Mouse (Mus musculus) megakaryocyte progenitor cell, adult 5-6 weeks (primary cell): Measurements from ENCODE around the gene Pipox. TPM values are rescaled to one million over a fixed set of nuclear protein-coding genes. Genes with fewer than 3 reads are reported as not detected.
A peak's percentile ranks its signal among the peaks of the same experiment; 100 is the strongest.

ENCODE experiments used
- ATAC-seq: replicated peaks from 2 replicates; pipeline ENCODE4 v1.8.0; 2016; ENCODE audit warnings: mild to moderate bottlenecking, moderate TSS enrichment, inconsistent platforms; ENCODE audit not compliant: poor library complexity
- total RNA-seq, 2 experiments: library from RNA; stranded (forward) in 1 of 2; stranded (reverse) in 1 of 2; fragments of 157-497, 149-512 nt in 1 of 2; fragments of 200-1000 nt in 1 of 2; gene quantifications; 2 replicates each; pipeline versions ENCODE4 v1.2.3 to v1.2.4; 2015 to 2017

The Pipox gene
- total RNA-seq, 2 experiments from 2014 or later: 0.17 TPM; not detected in 1

DNA sequence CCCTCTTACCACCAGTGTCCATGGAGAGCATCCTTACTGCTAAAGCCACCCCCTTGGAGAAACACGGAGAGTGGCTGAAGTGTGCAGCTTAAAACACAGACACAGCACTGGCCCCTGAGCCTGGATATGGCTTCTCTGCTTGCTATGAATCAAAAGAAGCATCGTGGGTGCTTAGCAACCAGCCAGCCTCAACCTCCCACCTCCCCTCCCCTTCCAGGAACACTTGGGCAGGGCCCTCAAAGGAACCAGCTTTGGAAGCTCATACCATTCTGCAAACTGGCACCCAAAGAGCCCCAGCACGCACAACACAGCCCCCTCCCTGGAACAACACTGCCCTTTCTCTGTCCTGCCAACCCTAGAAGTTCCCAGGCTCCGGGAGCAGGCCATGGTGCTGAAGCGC, 15.5 kb upstream of the Pipox start:
- no peak for ATAC-seq

DNA sequence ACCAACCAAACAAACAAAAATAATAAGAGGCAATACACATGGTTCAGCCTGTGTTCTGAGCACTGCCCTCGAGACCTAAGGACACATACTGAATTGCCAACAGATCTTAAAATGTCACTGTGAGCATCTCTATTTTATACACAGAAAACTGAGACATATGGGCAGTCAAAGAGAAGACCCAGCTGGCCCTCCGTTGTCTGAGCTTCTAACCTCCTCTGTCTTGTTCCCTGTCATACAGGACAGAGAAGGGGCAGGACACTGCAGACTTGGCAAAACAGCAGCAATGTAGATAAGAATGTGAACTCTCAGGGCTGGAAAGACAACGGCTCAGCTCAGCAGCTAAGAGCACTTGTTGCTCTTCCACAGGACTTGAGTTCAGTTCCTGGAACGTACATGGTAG, 14.6 kb upstream of the Pipox start:
- ATAC-seq: no peak

DNA sequence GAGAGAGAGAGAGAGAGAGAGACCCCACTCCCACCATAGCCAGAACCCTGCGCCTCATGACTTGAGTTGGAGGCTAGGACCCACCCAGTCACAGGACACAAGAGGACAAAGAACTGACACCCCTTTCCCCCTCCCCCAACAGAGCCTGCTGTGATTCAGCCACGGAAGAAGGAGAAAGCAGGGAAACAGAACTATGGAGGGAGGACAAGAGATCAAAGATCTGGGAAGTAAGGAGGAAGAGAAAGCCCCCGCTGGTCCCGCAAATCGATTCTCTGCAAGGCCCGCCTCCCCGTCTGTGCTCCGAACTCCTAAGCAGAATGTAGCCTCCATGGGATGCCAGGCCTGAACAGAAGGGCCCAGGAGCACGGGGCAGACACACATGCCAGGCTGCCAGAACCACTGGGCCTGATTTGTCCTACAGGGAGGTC, 12.9 kb upstream of the Pipox start:
- ATAC-seq: no peak

- no peak for ATAC-seq
Measured at GRCm38 (mm10) chr11:77906097-77906687, 12.3 kb upstream of the Pipox start.

- no peak for ATAC-seq
Measured at GRCm38 (mm10) chr11:77904707-77905106, 10.8 kb upstream of the Pipox start.

DNA sequence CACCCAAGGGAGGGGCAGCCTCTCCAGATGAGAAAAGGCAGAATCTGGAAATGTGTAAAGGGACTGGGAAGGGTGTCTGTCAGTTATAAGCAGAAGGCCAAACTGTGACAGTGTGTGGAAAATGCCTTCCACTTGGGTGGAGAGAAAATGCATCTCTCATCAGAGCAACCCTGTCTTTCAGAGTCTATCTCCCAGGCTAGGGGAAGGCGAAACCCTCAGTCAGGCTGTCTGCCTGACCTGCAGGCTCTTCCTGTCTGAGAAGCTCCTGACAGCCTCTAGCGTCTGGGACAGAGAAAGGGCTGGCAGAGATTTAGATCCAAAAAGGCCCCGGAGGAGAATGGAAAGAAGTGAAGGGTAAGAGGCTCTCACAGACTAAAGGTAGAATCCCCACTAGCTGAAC, 9.9 kb upstream of the Pipox start:
- no peak for ATAC-seq

- ATAC-seq: no peak
Measured at GRCm38 (mm10) chr11:77901775-77902355, 8.0 kb upstream of the Pipox start.

GRCm38 (mm10) chr11:77901366-77901765, 7.5 kb upstream of the Pipox start:
- ATAC-seq: no peak

DNA sequence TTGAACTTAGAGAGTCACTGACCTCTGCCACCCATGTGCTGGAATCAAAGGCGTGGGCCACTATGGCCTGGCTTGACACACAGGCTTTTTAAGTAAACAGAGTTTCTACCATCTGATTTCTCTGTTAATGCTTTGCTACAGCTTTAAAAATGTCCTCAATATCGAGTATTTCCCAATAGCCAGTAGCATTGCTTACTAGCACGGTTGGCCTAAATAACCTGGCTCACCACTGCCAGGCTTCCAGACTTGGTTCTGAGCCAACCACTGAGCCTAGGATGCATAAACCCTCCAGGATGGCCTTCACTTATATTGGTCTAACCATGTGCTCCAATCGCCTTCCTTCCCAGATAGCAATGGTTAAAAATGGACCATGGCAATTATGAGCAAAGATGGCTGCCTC, 6.8 kb upstream of the Pipox start:
- ATAC-seq: no peak

DNA sequence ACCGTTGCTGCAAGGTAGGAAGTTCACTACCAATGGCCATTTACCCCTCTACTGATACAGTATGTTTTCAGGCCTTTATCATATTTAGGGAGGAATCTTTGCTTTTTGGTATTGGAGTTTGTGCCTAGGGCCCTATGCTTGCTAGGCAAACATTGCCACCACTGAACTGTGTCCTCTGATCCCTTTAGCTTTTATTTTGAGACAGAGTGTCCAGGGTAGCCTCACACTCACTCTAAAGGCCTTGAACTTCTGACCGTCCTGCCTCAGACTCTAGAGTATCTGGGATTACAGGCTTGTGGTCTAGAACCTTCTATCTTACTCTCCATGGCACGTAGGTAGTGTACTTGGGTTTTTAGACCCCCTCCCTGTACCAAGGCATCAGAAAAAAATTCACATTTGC, 6.3 kb upstream of the Pipox start:
- no peak for ATAC-seq

- ATAC-seq: no peak
Measured at GRCm38 (mm10) chr11:77896820-77897805, 3.2 kb upstream of the Pipox start.

- no peak for ATAC-seq
Measured at GRCm38 (mm10) chr11:77896480-77896819, 2.6 kb upstream of the Pipox start.

DNA sequence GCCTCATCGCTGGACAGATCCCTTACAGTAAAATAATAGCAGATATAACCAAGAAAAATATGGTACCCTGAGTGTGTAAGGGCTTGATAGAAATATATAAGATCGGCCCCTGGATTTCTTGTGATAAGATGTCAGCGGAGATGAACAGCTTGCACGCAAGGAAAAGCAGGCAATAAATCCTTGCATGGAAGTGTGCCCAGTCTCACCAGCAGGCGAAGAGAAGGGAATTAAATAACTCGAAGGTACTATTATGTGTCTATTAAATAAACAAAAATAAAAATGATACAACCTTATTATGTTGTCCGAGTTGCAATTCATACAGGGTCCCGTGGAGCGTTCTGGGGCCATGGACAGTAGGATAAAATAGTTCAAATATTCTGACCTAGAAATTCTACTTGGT, 2.1 kb upstream of the Pipox start:
- ATAC-seq: no peak

GRCm38 (mm10) chr11:77894967-77895366, 1.1 kb upstream of the Pipox start:
- no peak for ATAC-seq

GRCm38 (mm10) chr11:77893283-77893682, 613 bp downstream of the Pipox start:
- ATAC-seq: no peak

DNA sequence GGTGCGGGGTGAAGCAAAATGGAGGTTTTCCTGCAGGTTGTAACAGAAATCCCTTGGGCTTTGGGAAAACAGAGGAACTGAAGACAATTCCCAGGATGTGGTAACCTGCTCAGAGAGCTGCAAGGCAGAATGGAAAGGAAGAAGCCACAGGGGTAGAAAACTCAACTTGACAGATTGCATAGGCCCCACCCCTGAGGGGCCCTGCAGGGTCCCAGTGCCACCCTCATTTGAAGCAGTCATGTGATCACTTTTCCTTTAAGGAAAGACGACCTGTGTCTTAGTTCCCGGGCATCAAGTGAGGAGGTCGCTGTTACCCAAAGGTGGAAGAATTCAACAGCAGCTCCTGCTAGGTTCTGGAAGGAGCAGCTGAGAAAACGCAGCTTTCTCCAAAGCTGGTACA, 1.0 kb downstream of the Pipox start:
- no peak for ATAC-seq

DNA sequence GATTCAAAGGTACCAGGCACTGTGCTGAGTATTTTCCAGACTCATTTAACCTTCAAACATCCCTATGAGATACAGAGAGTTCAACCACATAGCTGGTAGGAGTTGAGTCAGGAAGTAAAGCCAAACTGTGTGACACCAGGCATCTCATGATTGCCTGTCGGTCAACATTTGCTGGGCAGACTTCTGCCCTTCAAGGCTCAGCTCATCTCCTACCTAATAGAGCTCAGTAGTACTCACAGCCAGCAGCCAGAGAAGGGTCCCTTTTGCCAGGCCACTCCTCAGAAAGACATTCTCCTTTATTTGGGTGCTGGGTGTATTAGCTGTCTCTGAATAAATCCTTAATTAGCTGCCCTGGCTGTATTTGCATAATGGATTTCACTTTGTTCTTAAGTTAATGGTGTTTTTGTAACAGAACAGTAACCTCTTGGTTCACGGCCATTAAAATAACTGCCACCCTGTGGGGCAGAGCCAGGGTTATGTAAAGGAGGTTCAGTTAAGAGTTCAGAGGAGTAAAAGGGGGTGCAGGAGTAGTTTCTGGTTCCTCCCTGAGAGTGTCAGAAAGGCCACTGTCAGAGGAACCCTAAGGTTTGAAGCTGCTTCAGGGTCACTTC, 3.1 kb downstream of the Pipox start:
- ATAC-seq: no peak

DNA sequence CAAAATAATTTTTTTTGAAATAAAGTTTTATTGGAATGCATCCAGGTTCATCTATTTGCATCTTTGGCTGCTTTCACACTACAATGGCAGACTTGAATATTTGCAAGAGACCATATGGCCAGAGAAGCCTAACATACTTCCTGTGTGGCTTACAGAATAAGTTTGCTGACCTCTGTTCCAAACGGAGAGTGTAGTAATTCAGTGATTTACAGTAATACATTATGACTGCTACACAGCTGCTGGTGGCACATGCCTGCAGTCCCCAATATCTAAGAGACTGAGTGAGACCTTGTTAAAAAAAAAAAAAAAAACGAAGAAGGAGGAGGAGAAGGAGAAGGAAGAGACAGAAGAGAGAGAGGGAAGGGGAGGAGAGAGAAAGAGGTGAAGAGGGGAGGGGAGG, 4.4 kb downstream of the Pipox start:
- no peak for ATAC-seq

GRCm38 (mm10) chr11:77888846-77889245, 5.0 kb downstream of the Pipox start:
- no peak for ATAC-seq

GRCm38 (mm10) chr11:77887373-77887960, 6.4 kb downstream of the Pipox start:
- peak; percentile 80 for ATAC-seq

DNA sequence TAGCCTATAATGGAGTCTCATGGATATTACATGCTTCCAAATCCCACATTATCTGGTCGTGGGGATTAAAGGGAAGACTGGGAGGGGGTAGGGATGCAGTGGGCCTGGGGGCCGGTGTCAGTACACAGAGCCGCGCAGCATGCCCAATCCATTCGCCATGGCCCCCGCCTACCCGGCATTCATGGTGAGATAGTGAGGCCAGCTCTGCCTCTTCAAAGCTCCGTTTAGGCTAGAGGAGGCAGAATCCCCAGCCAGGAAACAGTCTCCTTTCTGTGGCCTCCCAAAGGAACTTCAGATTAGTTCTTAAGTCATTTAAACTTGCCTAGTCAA, 8.7 kb downstream of the Pipox start:
- ATAC-seq: no peak
